Mouse (Mus musculus): ENCODE measurements around the gene Gm28269. TPM values are rescaled to one million over a fixed set of nuclear protein-coding genes. Genes with fewer than 3 reads are reported as not detected.

Gm28269 gene
- polyA plus RNA-seq, 1 experiment from 2014 or later: not detected

Other genes starting within 250 kb of the Gm28269 start
- gene Slc6a14, start 30.2 kb downstream of the Gm28269 start, polyA plus RNA-seq (2014; fragmentation: Nextera tagmentation; extraction: Ambion mirVana): not detected in 2 replicates